Mouse (Mus musculus) embryonic fibroblast, embryonic 13.5 days (primary cell): ENCODE measurements around the gene Acot12.

Experiments
- CTCF ChIP-seq: IDR thresholded peaks from 2 replicates; pipeline ENCODE4 v1.5.1; 2011; ENCODE audit warnings: mild to moderate bottlenecking, control low read depth, low read length, moderate library complexity, borderline replicate concordance; ENCODE audit not compliant: insufficient read depth
- POLR2A ChIP-seq: IDR thresholded peaks from 2 replicates; pipeline ENCODE4 v1.6.1; 2011; ENCODE audit warnings: low read depth, mild to moderate bottlenecking, control low read depth, low read length, moderate library complexity

GRCm38 (mm10) chr13:91794926-91795436, 53.7 kb downstream of the Acot12 start:
- no peak for TF ChIP-seq POLR2A
- no peak for TF ChIP-seq CTCF
